Mouse (Mus musculus) left cerebral cortex, postnatal 10 days (tissue): ENCODE results near the gene Btg2. TPM values are rescaled to one million over a fixed set of nuclear protein-coding genes. Genes with fewer than 3 reads are reported as not detected.
A peak's percentile ranks its signal among the peaks of the same experiment; 100 is the strongest.

Source experiments
- DNase-seq, 2 experiments: peaks; one replicate each; pipeline ENCODE4 v3.0.0; 2021 to 2022; ENCODE audit warnings: low spot score in 2 of 2, mixed read lengths in 1 of 2; ENCODE audit errors: extremely low spot score in 1 of 2
- intact Hi-C: fragments of 180-260 bp; cut with DNase I; formaldehyde crosslinking; loops from one replicate; pipeline ENCODE4 v1.15.1; 2025
- total RNA-seq, 2 experiments: library from RNA; stranded (reverse); gene quantifications; 2 replicates each; pipeline ENCODE4 v1.2.3; 2021

Gene Btg2
- total RNA-seq, 2 experiments from 2014 or later = 10.0 to 11.5 TPM

DNA sequence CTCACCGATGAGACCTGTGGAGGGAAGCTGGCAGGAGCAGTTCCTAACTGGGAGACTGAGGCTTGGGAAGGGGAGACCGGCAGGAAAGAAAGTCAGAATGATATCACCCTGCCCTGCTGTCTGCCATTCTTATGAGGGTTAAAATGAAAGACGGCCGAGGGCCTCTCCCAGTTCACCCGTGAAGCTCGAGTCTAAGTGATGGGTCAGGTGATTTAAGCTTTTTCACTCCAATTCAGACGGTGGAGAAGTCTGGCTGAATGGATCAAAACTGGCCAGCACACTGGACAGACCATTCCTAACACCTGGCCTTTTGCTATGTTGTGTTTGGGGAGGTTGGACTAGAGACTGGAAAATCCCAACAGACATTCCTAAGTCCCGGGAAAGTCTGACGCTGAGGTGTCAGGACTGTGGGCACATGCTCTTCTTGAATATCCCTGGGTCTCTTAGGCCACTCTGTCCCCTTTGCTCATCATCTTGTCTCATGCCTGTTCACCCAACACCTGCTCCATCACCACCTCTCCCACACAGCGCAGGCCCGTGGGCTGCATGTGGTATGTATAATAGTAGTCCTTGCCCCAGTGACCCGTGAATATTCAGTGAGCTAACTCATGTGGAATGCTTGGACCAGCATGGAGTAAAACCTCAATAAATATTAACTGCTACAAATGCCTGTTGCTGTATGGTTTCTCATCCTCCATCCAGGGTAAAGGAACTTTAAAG, 20.8 kb upstream of the Btg2 start:
- intact Hi-C loops = loop anchor here (5.0 kb wide), 1 partner anchor 37 kb away; no protein-coding TSS in a partner anchor
- DNase-seq = no peak

DNA sequence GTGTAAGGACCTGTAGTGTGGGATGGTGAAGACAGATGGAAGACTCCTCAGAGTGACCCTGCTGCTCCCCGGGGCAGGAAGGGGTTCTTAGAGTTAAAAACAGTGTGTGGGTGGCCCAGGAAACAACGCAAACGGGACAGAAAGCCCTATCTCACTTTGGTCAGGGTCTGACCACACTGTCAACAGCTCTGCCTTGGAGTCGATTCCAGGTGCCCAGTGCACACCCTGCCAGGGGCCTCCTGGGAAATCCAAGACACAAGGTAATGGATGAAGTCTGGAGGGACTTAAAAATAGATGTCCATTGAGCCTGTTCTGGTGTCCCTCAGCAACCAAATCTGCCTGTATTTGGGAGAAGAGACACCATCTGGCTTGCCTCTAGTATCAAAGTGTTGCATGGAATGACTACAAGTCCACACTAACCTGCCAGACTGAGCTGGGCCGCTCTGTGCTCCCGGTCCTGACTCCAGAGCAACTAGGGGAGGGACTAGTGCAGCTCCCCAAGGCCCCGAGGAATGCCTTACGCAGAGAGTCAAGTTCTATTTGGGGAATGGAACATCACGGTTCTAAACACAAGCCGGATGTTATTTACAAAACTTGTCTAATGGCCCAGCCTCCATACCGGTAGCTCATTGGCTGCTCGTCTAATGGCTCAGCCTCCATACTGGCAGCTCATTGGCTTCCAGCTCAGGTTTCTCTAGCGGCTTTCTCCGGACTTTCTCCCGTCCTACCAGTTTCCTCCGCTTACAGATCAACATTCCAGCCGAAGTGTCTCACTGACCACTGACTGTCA, 20.0 kb upstream of the Btg2 start:
- intact Hi-C loops = loop anchor here (5.0 kb wide), 1 partner anchor 37 kb away; no protein-coding TSS in a partner anchor
- peak; percentile 62 to 84 for DNase-seq

DNA sequence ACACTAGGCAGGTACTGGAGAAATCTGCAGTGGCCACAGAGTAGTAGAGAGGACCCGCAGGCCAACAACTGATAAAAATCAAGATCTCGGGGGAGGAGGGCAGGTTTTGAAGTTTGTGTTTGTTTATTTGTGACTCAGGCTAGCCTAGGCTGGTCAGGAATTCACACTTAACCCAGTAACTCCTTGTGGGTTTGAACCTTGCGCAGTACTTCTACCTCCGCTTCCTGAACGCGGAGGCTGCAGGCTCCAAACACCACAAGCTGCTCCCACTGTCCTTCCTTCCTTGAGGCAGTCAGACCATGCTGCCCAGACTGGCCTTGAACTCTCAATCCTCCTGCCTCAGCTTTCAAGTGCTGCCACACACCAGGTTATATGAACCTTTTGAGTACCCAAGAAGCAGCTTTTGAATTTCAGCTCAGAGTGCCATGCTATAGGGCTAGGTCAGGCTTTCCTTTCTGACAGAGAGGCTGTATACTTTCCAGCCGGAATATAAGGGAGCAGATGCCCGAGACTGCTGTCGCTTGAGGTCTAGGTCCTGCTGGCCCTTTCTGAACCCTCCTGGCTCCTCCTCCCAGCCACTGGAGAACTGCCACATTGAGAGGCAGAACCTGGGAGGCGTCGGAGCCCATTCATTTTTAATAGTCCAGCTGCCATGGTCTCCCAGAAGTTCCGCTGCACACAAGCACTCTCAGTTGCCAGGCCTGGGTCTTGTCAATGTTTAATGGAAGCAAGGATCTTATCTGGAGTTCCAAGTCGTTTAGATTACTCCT, 19.2 kb upstream of the Btg2 start:
- intact Hi-C loops = loop anchor here (5.0 kb wide), 1 partner anchor 36 kb away; no protein-coding TSS in a partner anchor
- no peak for DNase-seq

DNA sequence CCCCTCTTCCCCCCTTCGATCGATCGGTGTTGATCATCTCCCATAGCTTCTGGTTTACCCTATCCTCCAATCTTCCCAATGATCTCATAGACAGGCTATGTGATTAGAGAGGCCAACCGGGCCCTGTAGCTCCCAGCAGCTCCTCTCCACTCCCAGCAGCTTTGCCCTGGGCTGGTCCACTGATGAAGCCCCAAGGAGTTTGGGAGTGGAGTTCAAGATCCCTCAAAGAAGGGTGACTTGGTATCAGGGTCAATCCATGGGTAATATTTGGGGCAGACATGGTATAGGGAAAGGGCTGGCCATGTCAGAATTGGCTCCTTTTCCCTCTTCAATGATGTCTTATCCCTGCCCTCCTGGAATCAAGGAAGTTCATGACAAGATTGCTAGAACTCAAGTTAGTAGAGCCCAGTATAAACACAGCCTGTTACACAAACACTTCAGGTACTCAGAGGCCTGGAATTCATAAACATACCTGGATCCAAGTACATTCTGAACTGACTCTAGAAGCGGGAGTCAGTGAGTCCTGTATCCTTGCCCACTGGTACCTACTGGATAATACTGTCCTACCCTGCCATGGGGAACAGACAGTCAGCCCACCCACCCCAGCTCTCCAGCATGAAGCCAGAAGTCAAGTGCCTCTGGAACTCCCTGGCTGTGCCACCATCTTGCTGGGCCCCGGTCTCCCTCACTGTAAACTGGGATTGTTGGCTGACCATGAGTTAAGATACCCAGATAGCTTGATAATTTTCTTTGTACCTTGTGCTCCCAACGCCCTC, 18.3 kb upstream of the Btg2 start:
- no peak for DNase-seq
- intact Hi-C loops = loop anchor here (5.0 kb wide), 1 partner anchor 35 kb away; no protein-coding TSS in a partner anchor

DNA sequence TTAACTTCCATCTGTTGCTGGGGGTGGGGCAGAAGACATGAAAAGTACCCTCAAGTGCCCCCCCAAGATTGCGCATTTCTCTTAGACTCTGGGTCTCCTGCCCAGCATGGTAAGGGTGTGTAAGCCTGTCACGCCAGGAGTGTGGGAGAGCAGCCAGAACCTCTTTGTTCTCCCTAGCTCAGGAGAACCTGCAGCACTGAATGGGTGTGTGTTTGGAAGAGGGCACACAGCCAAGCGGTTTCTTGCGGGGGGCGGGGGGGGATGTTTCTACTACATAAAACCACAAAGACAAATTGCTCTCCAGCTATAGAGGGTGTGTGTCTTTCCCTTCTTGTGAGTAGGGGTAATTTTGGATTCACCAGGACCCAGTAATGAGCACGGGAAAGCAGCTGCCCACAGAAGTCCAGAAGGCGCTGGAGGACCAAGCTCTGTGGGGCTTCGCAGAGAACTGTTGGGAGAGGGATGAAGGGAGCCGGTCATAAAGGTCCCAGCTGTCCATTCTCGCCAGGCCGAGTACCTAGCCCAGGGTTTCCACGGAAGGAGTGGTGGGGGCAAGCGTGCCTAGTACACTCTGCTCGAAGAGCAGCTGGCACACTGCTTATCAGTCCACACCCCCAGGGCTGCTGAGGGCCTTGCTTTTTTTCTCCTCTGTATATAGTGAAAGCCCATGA, 17.5 kb upstream of the Btg2 start:
- DNase-seq = peak in 1 of 2 experiments; percentile 77
- intact Hi-C loops = loop anchor here (5.0 kb wide), 1 partner anchor 34 kb away; no protein-coding TSS in a partner anchor

DNA sequence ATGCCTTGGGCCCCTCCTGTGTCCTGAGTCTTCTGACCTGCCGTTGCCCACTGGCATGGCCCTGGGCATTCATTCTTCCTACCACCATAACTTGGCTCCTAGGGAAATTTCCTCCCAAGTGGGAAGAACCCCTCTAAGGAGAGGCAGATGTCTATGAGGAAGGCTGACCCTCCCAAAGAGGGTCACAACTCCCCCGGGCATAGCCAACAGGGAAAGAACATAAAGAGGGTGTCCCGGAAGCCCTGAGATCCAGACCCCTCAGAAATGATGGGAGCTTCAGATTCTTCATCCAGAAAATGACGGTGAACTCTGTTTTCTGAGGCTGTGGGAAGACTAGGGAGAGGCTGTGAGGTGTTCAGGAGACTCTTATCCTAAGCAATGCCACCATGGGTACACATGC, 16.8 kb upstream of the Btg2 start:
- intact Hi-C loops = loop anchor here (5.0 kb wide), 1 partner anchor 33 kb away; no protein-coding TSS in a partner anchor

DNA sequence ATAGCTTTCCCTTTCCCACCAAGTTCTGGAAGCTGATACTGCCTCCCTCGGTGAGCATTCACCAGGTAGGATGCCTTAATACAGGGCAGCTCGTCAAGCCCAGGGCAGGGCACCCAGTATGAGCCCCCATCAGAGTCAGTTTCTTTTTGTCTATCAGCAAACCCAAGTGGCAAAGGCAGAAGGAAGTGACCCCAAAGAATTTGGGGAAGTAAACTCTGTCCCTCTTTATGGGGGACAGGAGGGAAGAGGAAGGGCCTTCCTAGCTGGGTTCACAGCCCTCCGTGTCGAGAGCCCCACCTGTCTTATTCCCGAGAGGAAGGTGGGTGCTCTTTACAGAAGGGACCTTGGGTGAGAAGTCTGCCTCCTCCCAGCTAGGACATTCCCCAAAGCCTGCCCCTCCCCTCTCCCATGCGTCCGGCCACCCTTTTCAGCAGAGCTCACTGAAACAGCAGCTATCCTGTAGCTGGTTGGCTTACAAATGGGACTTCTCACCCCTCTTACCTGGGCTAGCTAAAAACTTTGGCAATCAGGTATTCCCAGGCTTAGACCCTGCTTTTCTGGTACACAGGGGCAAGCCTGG, 16.2 kb upstream of the Btg2 start:
- intact Hi-C loops = loop anchor here (5.0 kb wide), 1 partner anchor 33 kb away; no protein-coding TSS in a partner anchor
- no peak for DNase-seq

More for the DNA sequence above, 16.8 kb upstream of the Btg2 start:
- no peak for DNase-seq

DNA sequence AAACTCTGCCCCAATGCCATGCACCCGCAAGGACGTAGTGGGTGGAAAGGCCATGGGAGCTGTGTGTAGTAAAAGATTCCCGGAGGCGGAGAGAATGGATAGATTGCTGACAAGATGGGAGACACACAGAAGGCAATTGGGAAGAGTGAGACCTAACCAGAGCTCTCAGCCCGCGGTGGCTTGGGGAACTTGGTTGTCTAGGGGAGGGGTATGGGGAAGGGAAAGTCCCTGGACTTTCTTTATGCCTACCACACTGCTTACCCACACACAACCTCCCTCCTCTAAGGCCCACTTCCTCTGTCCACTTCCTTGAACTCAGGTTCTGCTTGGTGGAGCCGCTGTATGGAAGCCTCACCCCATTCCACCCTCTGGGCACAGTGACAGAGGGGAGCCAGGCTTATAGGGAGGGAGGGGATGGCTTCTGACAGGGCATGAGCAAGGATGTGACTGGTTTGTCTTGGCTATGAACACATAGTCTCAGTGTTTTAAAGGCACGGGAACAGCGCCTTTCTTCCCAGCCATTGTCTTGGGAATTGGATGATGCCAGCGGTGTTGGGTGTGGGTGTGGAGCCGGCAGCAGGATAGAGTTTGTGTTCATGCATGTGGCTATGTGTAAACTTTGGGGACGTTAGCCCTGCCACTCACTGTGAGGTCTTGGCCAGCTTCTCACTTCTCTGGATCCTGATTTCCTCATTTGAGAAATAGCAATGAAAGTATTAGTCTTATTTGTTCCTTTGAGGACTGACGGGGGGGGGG, 15.0 kb upstream of the Btg2 start:
- DNase-seq = no peak
- intact Hi-C loops = no loop called here

DNA sequence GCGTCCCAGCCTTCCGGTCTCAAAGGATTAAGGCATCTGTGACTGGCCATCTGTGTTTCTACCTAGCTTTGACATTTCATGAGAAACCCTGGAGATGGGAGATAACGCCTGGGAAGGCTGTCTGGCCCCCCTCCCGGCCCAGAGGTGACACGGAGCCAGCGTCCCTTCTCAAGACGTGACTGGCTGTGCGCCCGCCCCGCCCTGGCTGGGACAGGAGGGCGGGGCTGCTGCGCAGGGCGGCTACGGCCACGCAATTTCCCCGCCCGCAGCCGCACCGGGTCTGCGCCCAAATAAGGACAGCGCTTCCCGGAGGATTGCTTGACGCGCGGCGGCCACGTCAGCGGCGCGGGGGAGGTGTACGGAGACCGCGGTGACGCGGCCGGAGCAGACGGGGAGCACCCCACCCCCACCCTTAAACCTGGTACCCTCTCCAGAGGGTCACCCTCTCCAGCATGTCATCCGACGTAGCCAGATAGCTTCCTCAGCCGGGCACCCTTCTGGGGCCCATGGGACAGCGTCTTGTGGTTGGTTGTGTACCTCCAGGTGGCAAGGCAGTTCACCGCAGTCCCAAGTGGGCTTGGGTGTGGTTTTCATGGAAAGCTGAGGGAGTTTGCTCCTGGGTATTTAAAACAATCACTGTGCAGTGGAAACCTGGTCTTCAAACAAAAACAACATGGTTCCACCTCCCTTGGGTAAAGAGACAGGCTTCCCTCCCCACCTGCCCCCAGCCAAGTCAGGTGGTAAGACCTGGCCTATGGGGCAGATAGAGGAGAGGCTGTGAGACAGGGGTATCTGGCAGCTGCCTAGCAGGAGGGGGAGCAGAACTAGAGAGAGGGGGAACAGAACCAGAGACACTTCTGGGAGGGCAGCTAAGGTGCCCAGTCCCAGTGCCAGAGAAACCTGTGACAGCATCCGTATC, 14.2 kb upstream of the Btg2 start:
- DNase-seq = peak; percentile 79 to 95
- intact Hi-C loops = no loop called here

DNA sequence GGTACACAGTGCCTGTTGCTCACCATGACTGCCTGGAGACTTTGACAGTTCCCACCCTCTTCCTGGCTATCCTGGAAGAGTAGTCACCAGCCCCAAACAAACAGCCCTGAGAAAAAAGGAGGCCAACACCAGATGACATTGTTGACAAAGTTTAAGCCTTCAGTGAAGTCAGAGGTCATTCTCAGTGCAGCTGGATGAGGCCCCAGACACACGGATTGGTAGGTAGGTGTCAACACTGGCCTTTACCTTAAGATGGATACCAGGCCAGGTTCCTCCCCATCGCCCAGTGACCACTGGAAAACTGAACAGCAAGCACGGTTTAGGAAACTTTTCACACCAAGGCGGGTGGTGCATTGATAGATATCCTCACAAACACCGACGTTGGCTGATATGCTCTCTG, 13.4 kb upstream of the Btg2 start:
- intact Hi-C loops = no loop called here
- no peak for DNase-seq

DNA sequence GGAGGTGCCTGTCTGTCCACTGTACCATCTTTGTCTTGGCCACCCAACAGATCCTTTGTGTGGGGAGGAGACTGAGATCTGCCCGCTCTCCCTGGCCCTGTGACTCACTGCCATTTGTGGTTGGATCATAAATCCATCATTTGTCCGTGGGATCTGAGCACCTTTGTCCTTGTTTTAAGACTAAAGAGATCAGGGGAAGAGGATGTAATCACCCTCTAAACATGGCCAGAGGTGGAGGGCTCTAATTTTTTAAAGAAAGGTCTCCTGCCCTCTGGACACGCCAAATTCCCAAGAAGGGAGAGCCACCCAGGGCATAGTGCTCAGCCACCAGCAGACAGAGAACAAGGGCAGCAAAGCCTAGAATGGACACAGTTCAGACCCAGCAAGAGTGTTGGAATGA, 12.9 kb upstream of the Btg2 start:
- DNase-seq = no peak
- intact Hi-C loops = no loop called here

DNA sequence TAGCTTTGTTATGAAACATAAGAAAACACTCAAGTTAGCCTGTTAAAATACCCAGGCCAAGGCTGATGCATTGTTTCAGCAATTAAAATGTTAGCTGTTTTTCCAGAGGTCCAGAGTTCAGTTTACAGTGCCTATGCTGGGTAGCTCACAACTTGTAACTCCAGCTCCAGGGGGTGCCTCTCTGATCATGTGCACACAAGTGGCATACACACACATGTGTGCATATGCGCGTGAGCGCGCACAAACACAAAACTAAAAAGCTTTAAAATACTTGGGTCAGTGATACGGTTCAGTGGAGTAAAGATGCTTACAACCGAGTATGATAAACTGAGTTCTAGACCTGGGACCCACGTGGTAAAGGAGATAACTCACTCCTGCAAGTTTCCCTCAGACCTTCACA, 10.2 kb upstream of the Btg2 start:
- no peak for DNase-seq
- intact Hi-C loops = no loop called here

DNA sequence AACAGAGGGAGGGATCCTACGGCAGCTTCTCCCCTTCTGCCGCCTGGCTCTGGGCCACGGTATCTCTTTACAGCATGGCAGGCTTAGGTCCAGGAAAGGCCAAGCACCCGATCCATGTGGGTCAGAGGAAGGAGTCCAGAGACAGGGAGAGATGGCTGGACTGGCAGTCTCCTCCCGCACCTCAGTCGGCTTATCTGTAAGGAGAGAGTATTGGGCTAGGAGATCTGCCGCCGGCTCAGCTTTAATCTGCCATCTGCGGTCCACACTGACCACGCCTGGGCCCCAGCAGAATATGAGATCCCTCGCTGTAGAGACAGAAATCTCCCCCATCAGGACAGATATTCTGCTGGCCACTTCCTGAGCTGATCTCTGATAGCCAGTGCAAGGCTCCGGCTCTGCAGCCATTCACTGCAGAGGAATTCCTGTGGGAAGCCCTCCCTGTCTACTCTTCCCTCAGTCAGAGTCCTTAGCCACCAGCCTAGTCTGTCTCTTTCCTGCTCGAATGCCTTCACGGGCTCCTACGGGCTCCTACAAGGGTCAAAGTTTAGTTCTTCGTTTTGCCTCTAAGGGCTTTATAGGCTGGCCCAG, 8.0 kb upstream of the Btg2 start:
- intact Hi-C loops = no loop called here
- DNase-seq = no peak

DNA sequence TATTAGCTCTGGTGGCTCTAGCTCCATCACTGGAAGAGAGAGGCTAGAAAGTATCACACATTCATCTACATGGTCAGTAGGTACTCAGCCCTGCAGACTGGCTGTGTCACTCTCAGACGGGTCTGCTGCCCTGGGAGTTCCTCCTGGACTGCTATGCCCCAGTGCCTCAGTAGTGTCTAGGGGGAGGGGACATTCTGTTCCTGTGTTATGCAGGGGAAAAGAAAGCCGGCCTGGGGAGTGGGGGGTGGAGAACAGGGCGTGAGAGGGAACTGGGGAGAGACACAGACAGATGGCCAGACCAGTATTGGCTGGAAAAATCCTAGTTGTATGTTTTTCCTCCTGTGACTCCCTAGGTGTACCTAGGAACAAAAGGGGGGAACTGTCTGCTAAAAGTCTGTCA, 7.1 kb upstream of the Btg2 start:
- no peak for DNase-seq
- intact Hi-C loops = no loop called here

DNA sequence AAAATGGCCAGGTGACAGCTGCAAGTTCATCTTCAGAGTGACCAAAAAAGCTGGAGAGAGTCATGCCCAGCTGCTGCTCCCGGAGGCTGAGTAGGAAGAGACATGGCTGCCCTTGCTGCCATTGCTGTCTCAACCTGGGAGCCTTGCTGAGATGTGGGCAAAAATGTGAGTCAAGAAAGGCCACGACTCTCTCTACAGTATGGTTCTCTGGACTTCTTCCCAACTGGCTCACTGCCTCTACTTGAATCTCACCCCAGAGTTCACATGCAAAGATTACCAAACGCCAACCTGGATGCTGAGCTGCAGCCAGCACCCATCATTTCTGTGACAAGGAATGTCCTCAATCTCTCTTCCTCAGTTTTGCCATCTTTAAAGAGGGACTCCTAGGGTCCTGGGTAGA, 5.2 kb upstream of the Btg2 start:
- DNase-seq = no peak
- intact Hi-C loops = no loop called here

DNA sequence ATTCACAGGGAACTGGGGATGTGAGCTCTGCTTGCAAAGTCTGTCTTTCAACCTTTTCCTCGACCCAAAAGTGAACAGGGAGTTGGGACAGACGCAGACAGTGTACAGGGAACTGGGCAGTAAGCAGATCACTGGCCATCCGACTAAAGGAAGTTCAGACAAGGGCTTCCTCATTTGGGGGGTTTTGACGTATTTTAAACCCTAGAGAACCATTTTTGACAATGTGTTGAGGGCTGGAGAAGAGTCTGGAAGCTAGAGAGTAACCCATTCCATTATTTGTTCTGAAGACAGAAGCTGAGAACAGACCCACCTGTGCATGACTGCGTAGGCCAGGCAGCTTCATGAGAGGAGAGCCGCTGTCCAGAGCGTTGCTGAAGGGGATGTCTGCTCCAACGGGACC, 4.8 kb upstream of the Btg2 start:
- no peak for DNase-seq
- intact Hi-C loops = no loop called here
